Mouse (Mus musculus): ENCODE measurements around the gene Dtx4. TPM values are rescaled to one million over a fixed set of nuclear protein-coding genes. Genes with fewer than 3 reads are reported as not detected.

The Dtx4 gene
- polyA plus RNA-seq, 1 experiment from 2014 or later = 64.3 TPM

DNA sequence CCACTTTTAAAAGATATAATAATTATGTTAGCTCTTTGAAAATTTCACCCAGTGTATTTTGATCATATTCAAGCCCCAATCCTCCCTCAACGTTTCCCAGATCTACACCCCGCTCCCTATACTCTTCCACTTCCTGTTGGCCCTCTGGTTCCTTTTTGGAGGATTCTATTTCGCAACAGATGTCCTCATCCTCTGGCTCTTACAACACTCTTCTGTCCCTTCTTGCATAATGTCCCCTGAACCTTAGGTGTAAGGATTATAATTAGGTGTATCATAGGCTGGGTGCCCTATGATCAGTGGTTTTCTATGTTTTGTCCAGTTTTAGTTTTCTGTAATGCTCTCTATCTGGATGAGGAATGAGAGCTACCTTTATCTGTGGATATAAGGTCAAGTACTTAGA lies 56.2 kb downstream of the Dtx4 start:
- Histone ChIP-seq H3K27me3 (ENCODE audit: control insufficient read depth, insufficient read depth, low read length) (no peaks in the 10 kb centered on the region), H3K27ac (ENCODE audit: low read depth, low read length) (no peak overlapping the region), H3K4me2 (no peak overlapping the region), H3K4me1 (ENCODE audit: control insufficient read depth, insufficient read depth, low read length) (no peaks in the 10 kb centered on the region), H3K9ac (ENCODE audit: low read length) (no peak overlapping the region), H3K4me3 (ENCODE audit: low read depth, low read length) (no peak overlapping the region), H3K36me3 (ENCODE audit: control insufficient read depth, insufficient read depth, low read length) (no peaks in the 10 kb centered on the region), H3K9me3 (ENCODE audit: control insufficient read depth, low read length) (no peaks in the 10 kb centered on the region)
- ATAC-seq (ENCODE audit: low FRiP score) (no peak), DNase-seq (ENCODE audit: low spot score, missing footprints) (no peak)
- 81% methylated on average over 3 of the region's 3 CpGs for WGBS

- Histone ChIP-seq H3K4me3 (ENCODE audit: low read depth, low read length) (no peak overlapping the region), H3K36me3 (ENCODE audit: control insufficient read depth, insufficient read depth, low read length) (no peaks in the 10 kb centered on the region), H3K27ac (ENCODE audit: low read depth, low read length) (no peak overlapping the region), H3K4me1 (ENCODE audit: control insufficient read depth, insufficient read depth, low read length) (no peaks in the 10 kb centered on the region), H3K9me3 (ENCODE audit: control insufficient read depth, low read length) (no peaks in the 10 kb centered on the region), H3K27me3 (ENCODE audit: control insufficient read depth, insufficient read depth, low read length) (no peaks in the 10 kb centered on the region), H3K4me2 (no peak overlapping the region), H3K9ac (ENCODE audit: low read length) (no peak overlapping the region)
- ATAC-seq (ENCODE audit: low FRiP score) (no peak), DNase-seq (ENCODE audit: low spot score, missing footprints) (no peak)
- WGBS = 85% methylated on average over 4 of the region's 4 CpGs
These were observed 58.7 kb downstream of the Dtx4 start for GRCm38 (mm10) chr19:12442560-12442959.

DNA sequence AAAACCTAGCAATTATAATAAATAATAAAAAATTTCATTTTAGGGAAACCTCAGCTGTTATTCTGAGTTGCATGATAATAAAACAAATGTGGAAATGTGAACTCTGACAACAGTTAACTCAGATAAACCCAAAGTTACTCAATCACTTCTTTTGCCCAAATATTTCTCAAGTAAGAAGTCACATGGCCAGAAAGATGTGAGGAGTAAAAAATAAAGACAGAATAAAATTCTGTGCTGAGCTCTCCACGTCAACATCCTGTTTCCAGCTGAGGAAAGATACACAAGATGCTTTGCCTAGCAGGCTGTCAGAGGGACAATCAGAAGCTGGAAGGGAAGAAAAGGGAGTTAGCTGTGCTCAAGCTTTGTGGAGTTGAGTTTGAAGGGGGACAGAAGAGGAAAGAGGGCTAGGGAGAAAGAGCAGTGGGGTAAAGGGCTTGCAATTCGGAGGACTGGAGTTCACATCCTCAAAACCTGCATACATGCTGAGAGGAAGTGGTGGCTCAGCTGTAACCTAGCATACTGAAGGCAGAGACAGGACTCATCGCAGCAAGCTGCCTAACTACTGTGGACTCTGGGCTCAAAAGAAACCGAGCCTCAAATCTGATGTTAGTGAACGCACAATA lies 61.0 kb downstream of the Dtx4 start:
- H3K4me3 ChIP-seq (ENCODE audit: low read depth, low read length) = no peak overlapping the region
- no peaks in the 10 kb centered on the region for H3K27me3 ChIP-seq (ENCODE audit: control insufficient read depth, insufficient read depth, low read length)
- no peaks in the 10 kb centered on the region for H3K36me3 ChIP-seq (ENCODE audit: control insufficient read depth, insufficient read depth, low read length)
- no peak overlapping the region for H3K9ac ChIP-seq (ENCODE audit: low read length)
- DNase-seq (ENCODE audit: low spot score, missing footprints) = peak; percentile 68
- no peak for ATAC-seq (ENCODE audit: low FRiP score)
- no peak overlapping the region for H3K27ac ChIP-seq (ENCODE audit: low read depth, low read length)
- no peaks in the 10 kb centered on the region for H3K9me3 ChIP-seq (ENCODE audit: control insufficient read depth, low read length)
- H3K4me2 ChIP-seq = no peak overlapping the region
- H3K4me1 ChIP-seq (ENCODE audit: control insufficient read depth, insufficient read depth, low read length) = no peaks in the 10 kb centered on the region
- 64% methylated on average over 5 of the region's 5 CpGs for WGBS

DNA sequence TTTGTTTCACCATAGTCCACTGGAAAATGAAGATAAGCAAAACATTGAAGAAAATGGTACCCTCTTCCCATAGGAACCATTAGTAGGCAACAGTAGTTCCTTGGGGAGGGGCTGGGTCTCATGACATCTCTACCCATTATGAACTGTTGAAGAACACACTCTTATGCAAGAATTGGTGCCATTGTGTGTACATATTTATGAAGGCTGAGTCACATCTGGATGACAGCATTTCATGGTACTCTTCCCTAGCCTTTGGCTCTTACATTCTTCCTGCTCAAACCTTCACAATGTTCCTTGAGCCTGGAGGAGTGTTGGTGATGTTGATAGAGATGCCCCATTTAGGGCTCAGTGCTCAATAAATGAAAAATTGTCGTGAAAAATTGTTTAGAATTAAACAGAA lies 61.7 kb downstream of the Dtx4 start:
- no peaks in the 10 kb centered on the region for H3K4me1 ChIP-seq (ENCODE audit: control insufficient read depth, insufficient read depth, low read length)
- DNase-seq (ENCODE audit: low spot score, missing footprints) = no peak
- ATAC-seq (ENCODE audit: low FRiP score) = no peak
- H3K27me3 ChIP-seq (ENCODE audit: control insufficient read depth, insufficient read depth, low read length) = no peaks in the 10 kb centered on the region
- no peak overlapping the region for H3K9ac ChIP-seq (ENCODE audit: low read length)
- no peaks in the 10 kb centered on the region for H3K36me3 ChIP-seq (ENCODE audit: control insufficient read depth, insufficient read depth, low read length)
- no peak overlapping the region for H3K27ac ChIP-seq (ENCODE audit: low read depth, low read length)
- 59% methylated on average over 1 of the region's 1 CpGs for WGBS
- H3K9me3 ChIP-seq (ENCODE audit: control insufficient read depth, low read length) = no peaks in the 10 kb centered on the region
- H3K4me2 ChIP-seq = no peak overlapping the region
- no peak overlapping the region for H3K4me3 ChIP-seq (ENCODE audit: low read depth, low read length)

GRCm38 (mm10) chr19:12435750-12436524 lies 65.3 kb downstream of the Dtx4 start:
- no peaks in the 10 kb centered on the region for H3K9me3 ChIP-seq (ENCODE audit: control insufficient read depth, low read length)
- H3K4me1 ChIP-seq (ENCODE audit: control insufficient read depth, insufficient read depth, low read length) = no peaks in the 10 kb centered on the region
- H3K4me2 ChIP-seq = no peak overlapping the region
- WGBS = 85% methylated on average over 4 of the region's 4 CpGs
- DNase-seq (ENCODE audit: low spot score, missing footprints) (no peak), ATAC-seq (ENCODE audit: low FRiP score) (no peak)
- no peaks in the 10 kb centered on the region for H3K36me3 ChIP-seq (ENCODE audit: control insufficient read depth, insufficient read depth, low read length)
- no peaks in the 10 kb centered on the region for H3K27me3 ChIP-seq (ENCODE audit: control insufficient read depth, insufficient read depth, low read length)
- H3K4me3 ChIP-seq (ENCODE audit: low read depth, low read length) = no peak overlapping the region
- no peak overlapping the region for H3K27ac ChIP-seq (ENCODE audit: low read depth, low read length)
- no peak overlapping the region for H3K9ac ChIP-seq (ENCODE audit: low read length)

DNA sequence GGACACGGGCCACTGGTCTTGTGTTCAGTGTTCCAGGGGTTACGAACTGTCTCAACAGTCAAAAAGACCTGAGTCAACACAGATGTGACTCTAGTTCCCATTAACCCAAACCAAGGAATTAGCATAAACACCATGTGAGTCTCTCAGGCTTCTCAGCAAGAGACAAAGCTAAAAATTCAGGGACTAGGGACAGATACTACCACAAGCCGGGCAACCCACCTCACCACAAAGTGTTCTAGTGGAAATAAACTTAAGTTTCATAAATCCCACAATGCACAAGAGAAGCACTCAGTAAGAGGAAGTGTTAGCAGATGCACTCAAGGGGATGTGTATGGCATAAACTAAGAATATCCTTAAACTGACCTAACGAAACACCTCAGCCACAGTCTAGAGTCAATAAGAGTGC lies 66.2 kb downstream of the Dtx4 start:
- ATAC-seq (ENCODE audit: low FRiP score) = no peak

DNA sequence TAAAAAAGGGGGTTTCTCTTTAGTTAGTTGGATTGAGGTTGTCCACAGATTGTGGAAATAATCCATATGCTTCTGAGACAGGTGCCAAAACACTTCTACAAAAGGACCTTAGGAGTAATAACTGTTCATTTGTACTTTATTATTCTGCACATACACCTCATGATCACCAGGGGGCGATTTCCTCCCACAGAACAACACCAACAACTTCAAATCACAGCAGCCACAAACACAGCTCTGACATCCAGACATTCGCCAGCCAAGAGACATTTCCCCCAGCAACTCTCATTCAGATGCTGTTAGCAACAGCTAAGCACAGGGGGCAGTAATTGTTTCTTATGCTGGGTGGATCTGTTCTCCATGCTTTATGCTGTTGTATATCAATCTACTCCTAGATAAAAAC lies 68.2 kb downstream of the Dtx4 start:
- ATAC-seq (ENCODE audit: low FRiP score) (peak; percentile 82), DNase-seq (ENCODE audit: low spot score, missing footprints) (peak; percentile 85)
- Histone ChIP-seq H3K9me3 (ENCODE audit: control insufficient read depth, low read length) (no peaks in the 10 kb centered on the region), H3K4me3 (ENCODE audit: low read depth, low read length) (no peak overlapping the region), H3K9ac (ENCODE audit: low read length) (no peak overlapping the region), H3K27me3 (ENCODE audit: control insufficient read depth, insufficient read depth, low read length) (no peaks in the 10 kb centered on the region), H3K4me2 (no peak overlapping the region), H3K27ac (ENCODE audit: low read depth, low read length) (no peak overlapping the region), H3K4me1 (ENCODE audit: control insufficient read depth, insufficient read depth, low read length) (no peaks in the 10 kb centered on the region), H3K36me3 (ENCODE audit: control insufficient read depth, insufficient read depth, low read length) (no peaks in the 10 kb centered on the region)
- 0% methylated on average over 2 of the region's 2 CpGs for WGBS

More for the DNA sequence above, 66.2 kb downstream of the Dtx4 start:
- Histone ChIP-seq H3K9ac (ENCODE audit: low read length) (no peak overlapping the region), H3K27ac (ENCODE audit: low read depth, low read length) (no peak overlapping the region), H3K27me3 (ENCODE audit: control insufficient read depth, insufficient read depth, low read length) (no peaks in the 10 kb centered on the region), H3K36me3 (ENCODE audit: control insufficient read depth, insufficient read depth, low read length) (no peaks in the 10 kb centered on the region), H3K4me3 (ENCODE audit: low read depth, low read length) (no peak overlapping the region), H3K4me1 (ENCODE audit: control insufficient read depth, insufficient read depth, low read length) (no peaks in the 10 kb centered on the region), H3K9me3 (ENCODE audit: control insufficient read depth, low read length) (no peaks in the 10 kb centered on the region), H3K4me2 (no peak overlapping the region)
- DNase-seq (ENCODE audit: low spot score, missing footprints) = no peak
- WGBS = 78% methylated on average over 4 of the region's 4 CpGs

DNA sequence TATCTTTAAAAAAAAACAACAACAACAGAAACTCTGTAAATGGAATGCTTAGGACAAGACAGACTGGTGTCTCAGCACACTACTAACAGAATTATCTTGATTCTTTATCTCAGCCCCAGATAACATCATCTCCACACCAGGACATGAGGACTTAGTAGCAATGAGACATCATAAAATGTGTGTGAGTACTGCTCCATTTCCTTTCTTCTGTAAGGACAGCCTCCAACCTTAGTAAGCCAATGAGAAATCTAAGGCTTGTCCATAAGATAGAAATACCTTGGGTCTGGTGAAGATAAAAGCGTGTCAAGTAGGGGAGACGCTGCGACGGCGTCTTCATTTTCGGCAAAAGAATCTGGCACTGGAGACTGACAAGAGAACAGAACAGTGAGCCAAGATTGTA lies 73.6 kb downstream of the Dtx4 start, which contains the start of gene Pfpl:
Pfpl (plus strand) TSS at position 301 of the 400 bp plus-strand sequence.
- Histone ChIP-seq H3K4me1 (ENCODE audit: control insufficient read depth, insufficient read depth, low read length) (no peaks in the 10 kb centered on the region), H3K36me3 (ENCODE audit: control insufficient read depth, insufficient read depth, low read length) (no peaks in the 10 kb centered on the region), H3K4me2 (no peak within 1 kb of the TSS), H3K27me3 (ENCODE audit: control insufficient read depth, insufficient read depth, low read length) (no peaks in the 10 kb centered on the region), H3K27ac (ENCODE audit: low read depth, low read length) (no peak within 1 kb of the TSS), H3K9ac (ENCODE audit: low read length) (no peak within 1 kb of the TSS), H3K4me3 (ENCODE audit: low read depth, low read length) (no peak within 1 kb of the TSS), H3K9me3 (ENCODE audit: control insufficient read depth, low read length) (no peaks in the 10 kb centered on the region)
- DNase-seq (ENCODE audit: low spot score, missing footprints) (no peak), ATAC-seq (ENCODE audit: low FRiP score) (no peak)
- WGBS = 97% methylated on average over 6 of the region's 6 CpGs

- Histone ChIP-seq H3K4me2 (no peak overlapping the region), H3K9me3 (ENCODE audit: control insufficient read depth, low read length) (no peaks in the 10 kb centered on the region), H3K36me3 (ENCODE audit: control insufficient read depth, insufficient read depth, low read length) (no peaks in the 10 kb centered on the region), H3K9ac (ENCODE audit: low read length) (no peak overlapping the region), H3K4me1 (ENCODE audit: control insufficient read depth, insufficient read depth, low read length) (no peaks in the 10 kb centered on the region), H3K27ac (ENCODE audit: low read depth, low read length) (no peak overlapping the region), H3K4me3 (ENCODE audit: low read depth, low read length) (no peak overlapping the region), H3K27me3 (ENCODE audit: control insufficient read depth, insufficient read depth, low read length) (no peaks in the 10 kb centered on the region)
- DNase-seq (ENCODE audit: low spot score, missing footprints) = no peak
- no peak for ATAC-seq (ENCODE audit: low FRiP score)
- WGBS = 91% methylated on average over 5 of the region's 5 CpGs
These were observed 74.2 kb downstream of the Dtx4 start for GRCm38 (mm10) chr19:12427101-12427500.
